Mouse (Mus musculus) forebrain, embryonic 16.5 days (tissue): Measurements from ENCODE around the gene Selplg. TPM values are rescaled to one million over a fixed set of nuclear protein-coding genes. Genes with fewer than 3 reads are reported as not detected.
A peak's percentile ranks its signal among the peaks of the same experiment; 100 is the strongest.

Experiments
- ATAC-seq: fragments of 200-750 bp; cut with Nextera tagmentation; 2 replicates; pipeline ENCODE4 v1.8.0; 2017; ENCODE audit warnings: mild to moderate bottlenecking, moderate library complexity
- H3K27ac ChIP-seq: fragments of 300-500 bp; sonication (generic); 2 replicates; pipeline ENCODE4 v1.5.1; 2014; ENCODE audit warnings: low read length, control low read depth
- H3K27me3 ChIP-seq: fragments of 300-500 bp; sonication (generic); replicated peaks from 2 replicates; pipeline ENCODE4 v1.6.1; 2014; ENCODE audit warnings: low read length; ENCODE audit not compliant: control insufficient read depth, insufficient read depth
- H3K36me3 ChIP-seq: fragments of 300-500 bp; sonication (generic); 2 replicates; pipeline ENCODE4 v1.6.1; 2014; ENCODE audit not compliant: control insufficient read depth, insufficient read depth
- H3K4me1 ChIP-seq: fragments of 300-500 bp; sonication (generic); replicated peaks from 2 replicates; pipeline ENCODE4 v1.6.1; 2014; ENCODE audit warnings: low read length; ENCODE audit not compliant: control insufficient read depth, insufficient read depth
- H3K4me2 ChIP-seq: fragments of 300-500 bp; sonication (generic); 2 replicates; pipeline ENCODE4 v1.6.1; 2014; ENCODE audit warnings: mild to moderate bottlenecking, low read length, control low read depth
- H3K4me3 ChIP-seq: fragments of 300-500 bp; sonication (generic); replicated peaks from 2 replicates; pipeline ENCODE4 v1.5.1; 2014; ENCODE audit warnings: mild to moderate bottlenecking, low read length, control low read depth
- H3K9ac ChIP-seq: fragments of 300-500 bp; sonication (generic); replicated peaks from 2 replicates; pipeline ENCODE4 v1.6.1; 2014; ENCODE audit warnings: low read depth, low read length, control low read depth
- H3K9me3 ChIP-seq: fragments of 300-500 bp; sonication (generic); 2 replicates; pipeline ENCODE4 v1.6.1; 2016; ENCODE audit warnings: low read length; ENCODE audit not compliant: control insufficient read depth
- WGBS: fragments of 180-500 bp; shearing (Covaris S2); extraction: QIAGEN DNeasy Blood & Tissue Kit; methylation state at CpG from one replicate; pipeline ENCODE4 v1.1.7; 2014; 5-methylcytosine and 5-hydroxymethylcytosine counted together
- polyA plus RNA-seq: library from polyadenylated mRNA; unstranded; fragments of >200 nt; fragmentation: Nextera tagmentation; extraction: Ambion mirVana; gene quantifications from 2 replicates; pipeline ENCODE4 v1.2.1, GENCODE M21; 2015

Selplg gene
- polyA plus RNA-seq, 1 experiment from 2014 or later, result 1.8 TPM

GRCm38 (mm10) chr5:113871903-113872548 is 39.6 kb upstream of the Selplg start:
- Histone ChIP-seq H3K27me3 (no peaks in the 10 kb centered on the region), H3K4me1 (peaks cover 76% of the 10 kb centered on the region), H3K27ac (peak overlapping the region; percentile 95), H3K36me3 (peaks cover 3% of the 10 kb centered on the region; the same call in 1 of the 2 replicates), H3K9ac (no peak overlapping the region), H3K4me3 (no peak overlapping the region), H3K4me2 (no peak overlapping the region), H3K9me3 (no peaks in the 10 kb centered on the region)
- no peak for ATAC-seq
- WGBS, result 63% methylated on average over 7 of the region's 7 CpGs

- no peak overlapping the region for H3K4me3 ChIP-seq
Measured at GRCm38 (mm10) chr5:113870393-113871040, 38.1 kb upstream of the Selplg start.

GRCm38 (mm10) chr5:113869132-113869531 is 36.7 kb upstream of the Selplg start:
- ATAC-seq, result no peak
- Histone ChIP-seq H3K4me3 (no peak overlapping the region), H3K27me3 (no peaks in the 10 kb centered on the region), H3K9ac (no peak overlapping the region), H3K4me2 (no peak overlapping the region), H3K9me3 (no peaks in the 10 kb centered on the region), H3K4me1 (peaks cover 56% of the 10 kb centered on the region), H3K27ac (peak overlapping the region; percentile 6; the same call in 1 of the 2 replicates), H3K36me3 (no peaks in the 10 kb centered on the region)
- WGBS, result 30% methylated on average over 11 of the region's 11 CpGs

More at GRCm38 (mm10) chr5:113870393-113871040, 38.1 kb upstream of the Selplg start:
- H3K27me3 ChIP-seq, result no peaks in the 10 kb centered on the region
- H3K4me1 ChIP-seq, result peaks cover 67% of the 10 kb centered on the region
- H3K4me2 ChIP-seq, result no peak overlapping the region
- H3K9me3 ChIP-seq, result no peaks in the 10 kb centered on the region
- H3K36me3 ChIP-seq, result peaks cover under 1% of the 10 kb centered on the region; the same call in 1 of the 2 replicates
- H3K9ac ChIP-seq, result no peak overlapping the region; the same call in 1 of the 2 replicates
- H3K27ac ChIP-seq, result peak overlapping the region; percentile 25
- 30% methylated on average over 21 of the region's 21 CpGs for WGBS
- no peak for ATAC-seq

- H3K4me2 ChIP-seq, result no peak overlapping the region
- peaks cover 30% of the 10 kb centered on the region for H3K4me1 ChIP-seq
- no peaks in the 10 kb centered on the region for H3K9me3 ChIP-seq
- no peaks in the 10 kb centered on the region for H3K27me3 ChIP-seq
- 88% methylated on average over 6 of the region's 6 CpGs for WGBS
- H3K4me3 ChIP-seq, result no peak overlapping the region
- H3K9ac ChIP-seq, result no peak overlapping the region
- no peaks in the 10 kb centered on the region for H3K36me3 ChIP-seq
- H3K27ac ChIP-seq, result no peak overlapping the region
- no peak for ATAC-seq
Measured at GRCm38 (mm10) chr5:113864992-113865391, 32.5 kb upstream of the Selplg start.

- no peak for ATAC-seq
- WGBS, result 94% methylated on average over 12 of the region's 12 CpGs
- peaks cover 25% of the 10 kb centered on the region for H3K4me1 ChIP-seq
Measured at GRCm38 (mm10) chr5:113863994-113864393, 31.6 kb upstream of the Selplg start.

GRCm38 (mm10) chr5:113862418-113862817 is 30.0 kb upstream of the Selplg start:
- Histone ChIP-seq H3K4me1 (peaks cover 33% of the 10 kb centered on the region), H3K27me3 (no peaks in the 10 kb centered on the region), H3K9me3 (no peaks in the 10 kb centered on the region), H3K9ac (0 out of 2 replicates have a peak overlapping the region, but pooled peaks have one; percentile 1), H3K27ac (peak overlapping the region; percentile 76), H3K4me3 (no peak overlapping the region), H3K4me2 (no peak overlapping the region), H3K36me3 (no peaks in the 10 kb centered on the region)
- 62% methylated on average over 4 of the region's 4 CpGs for WGBS
- peak; percentile 45 for ATAC-seq

More at GRCm38 (mm10) chr5:113863994-113864393, 31.6 kb upstream of the Selplg start:
- H3K4me3 ChIP-seq, result no peak overlapping the region
- no peaks in the 10 kb centered on the region for H3K27me3 ChIP-seq
- H3K9me3 ChIP-seq, result no peaks in the 10 kb centered on the region
- H3K4me2 ChIP-seq, result no peak overlapping the region
- H3K36me3 ChIP-seq, result no peaks in the 10 kb centered on the region
- no peak overlapping the region for H3K9ac ChIP-seq
- no peak overlapping the region for H3K27ac ChIP-seq

- Histone ChIP-seq H3K9ac (no peak overlapping the region), H3K9me3 (no peaks in the 10 kb centered on the region), H3K36me3 (no peaks in the 10 kb centered on the region), H3K27ac (no peak overlapping the region), H3K4me3 (no peak overlapping the region), H3K4me1 (peaks cover 44% of the 10 kb centered on the region), H3K27me3 (no peaks in the 10 kb centered on the region), H3K4me2 (no peak overlapping the region)
- ATAC-seq, result no peak
- WGBS, result 93% methylated on average over 8 of the region's 8 CpGs
Measured at GRCm38 (mm10) chr5:113861294-113861693, 28.9 kb upstream of the Selplg start.

- Histone ChIP-seq H3K4me2 (no peak overlapping the region), H3K4me3 (no peak overlapping the region), H3K9me3 (no peaks in the 10 kb centered on the region), H3K27me3 (no peaks in the 10 kb centered on the region), H3K4me1 (peaks cover 63% of the 10 kb centered on the region), H3K27ac (no peak overlapping the region), H3K36me3 (no peaks in the 10 kb centered on the region), H3K9ac (no peak overlapping the region)
- no peak for ATAC-seq
- WGBS, result 46% methylated on average over 5 of the region's 5 CpGs
Measured at GRCm38 (mm10) chr5:113858971-113859370, 26.5 kb upstream of the Selplg start.

GRCm38 (mm10) chr5:113858550-113858949 is 26.1 kb upstream of the Selplg start:
- H3K4me1 ChIP-seq, result peaks cover 61% of the 10 kb centered on the region
- no peak overlapping the region for H3K4me2 ChIP-seq
- H3K36me3 ChIP-seq, result no peaks in the 10 kb centered on the region
- H3K27me3 ChIP-seq, result no peaks in the 10 kb centered on the region
- H3K9me3 ChIP-seq, result no peaks in the 10 kb centered on the region
- no peak for ATAC-seq
- no peak overlapping the region for H3K27ac ChIP-seq
- H3K9ac ChIP-seq, result no peak overlapping the region; the same call in 1 of the 2 replicates
- no peak overlapping the region for H3K4me3 ChIP-seq
- WGBS, result 86% methylated on average over 10 of the region's 10 CpGs
